Mouse (Mus musculus) 416B (cell line): ENCODE results near the gene Hcn1.

Source experiments
- DNase-seq: peaks from one replicate; pipeline ENCODE4 v3.0.0; 2011; ENCODE audit warnings: low read depth

The Hcn1 gene

DNA sequence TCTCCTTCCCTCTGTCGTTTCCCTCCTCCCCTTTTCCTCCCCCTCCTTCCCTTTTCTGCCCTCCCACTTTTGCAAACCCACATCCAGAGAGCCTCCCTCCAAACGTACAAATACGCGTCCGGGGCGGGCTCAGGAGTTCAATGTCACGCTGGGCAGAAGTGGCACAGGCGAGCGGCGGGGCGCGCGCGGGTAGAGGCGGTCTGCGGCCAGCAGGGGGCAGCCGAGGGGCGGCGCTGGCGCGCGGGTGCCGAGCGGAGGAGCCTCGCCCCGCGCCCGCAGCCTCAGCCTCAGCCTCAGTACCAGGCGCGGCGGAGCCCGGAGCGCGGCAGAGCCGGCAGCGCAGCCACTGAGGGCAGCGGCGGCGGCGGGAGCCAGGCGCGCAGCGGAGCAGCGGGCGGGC is at the start of gene Hcn1:
Gene Hcn1, plus strand, starts transcription at position 140 of the 400 bp plus-strand sequence.
- no peak for DNase-seq

DNA sequence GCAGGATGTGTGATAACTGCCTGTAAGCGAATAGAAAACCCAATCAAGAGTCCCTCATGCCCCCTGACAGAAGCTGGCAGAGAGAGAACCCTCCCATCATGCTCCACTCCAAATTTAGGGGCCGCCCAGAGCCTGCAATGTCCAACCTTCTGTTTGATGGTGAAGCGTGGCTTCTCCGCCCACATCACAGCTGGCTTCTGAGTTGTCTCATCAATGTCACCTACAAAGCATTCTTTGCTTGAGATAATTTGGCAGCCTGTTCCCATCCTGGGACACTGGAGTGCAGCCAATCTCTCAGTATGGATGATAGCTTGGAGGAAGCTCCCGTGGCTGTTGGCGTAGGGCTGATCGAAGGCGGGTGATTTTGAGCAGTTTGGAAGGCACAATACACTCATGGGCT is 34.9 kb upstream of the Hcn1 start:
- DNase-seq = no peak

DNA sequence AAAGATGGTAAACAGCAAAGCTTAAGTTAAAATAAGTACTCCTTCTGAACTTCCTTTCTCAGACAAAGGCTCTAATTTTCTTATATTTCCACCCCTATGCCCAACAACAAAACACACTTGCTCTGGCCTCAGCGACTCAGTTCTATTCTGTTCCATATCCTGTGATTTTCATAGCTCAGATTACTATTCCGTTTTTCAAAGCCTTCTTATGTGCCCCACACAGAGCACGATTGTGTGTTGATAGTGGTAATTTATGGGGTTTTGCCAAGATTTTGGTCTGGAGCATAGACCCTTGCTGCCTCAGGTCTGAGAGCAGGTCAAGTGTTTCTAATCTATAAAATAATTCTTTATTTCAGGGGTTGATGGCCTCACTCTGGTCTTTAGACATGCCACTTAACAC is 30.4 kb upstream of the Hcn1 start:
- DNase-seq = no peak

DNA sequence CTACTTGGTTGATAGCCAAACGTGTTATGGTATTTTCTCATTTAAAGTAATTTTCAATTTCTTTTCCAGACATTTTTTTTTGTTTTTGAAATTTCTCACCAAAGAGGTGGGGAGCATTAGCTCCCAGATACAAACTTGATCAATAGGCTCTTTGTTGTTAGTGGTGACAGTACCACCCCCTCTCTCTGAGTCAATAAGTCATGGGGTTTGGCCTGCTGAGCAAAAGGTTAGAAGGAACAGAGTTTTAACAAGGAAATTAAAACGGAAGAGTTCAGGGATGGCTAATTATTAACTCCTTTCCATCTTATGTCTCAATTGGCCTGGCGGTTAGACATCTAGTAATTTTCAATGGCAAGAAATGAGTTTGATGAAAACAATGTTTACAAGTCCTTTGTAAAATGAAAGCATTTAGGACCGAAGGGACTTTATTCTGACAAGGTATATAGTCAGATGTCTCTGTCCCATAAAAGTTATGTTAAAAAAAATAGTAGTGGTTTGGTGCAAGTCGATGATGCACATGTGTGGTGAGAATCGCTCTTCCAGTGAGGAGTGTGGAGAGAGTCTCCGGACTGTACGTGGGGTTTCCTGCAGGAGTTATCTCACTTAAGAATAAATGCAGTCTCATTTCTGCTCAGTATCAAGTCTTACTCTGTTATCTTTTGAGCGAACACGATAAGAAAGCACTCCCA is 7.5 kb upstream of the Hcn1 start:
- DNase-seq = no peak

DNA sequence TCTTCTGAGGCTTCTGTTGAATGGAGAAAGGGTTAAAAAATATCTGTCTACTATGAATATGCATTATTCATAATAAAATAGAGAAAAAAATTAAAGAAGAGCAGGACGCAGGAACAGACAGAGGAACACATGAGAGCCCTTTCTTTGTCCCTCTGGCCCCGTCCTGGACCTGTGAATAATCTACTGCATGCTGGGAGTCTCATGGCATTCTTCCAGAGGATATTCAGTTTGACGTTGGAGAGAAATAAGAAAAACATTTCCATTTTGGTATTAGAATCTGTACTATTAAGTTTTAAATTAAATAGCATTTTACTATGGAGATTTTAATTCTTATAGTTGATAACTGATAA is 7.0 kb upstream of the Hcn1 start:
- DNase-seq = no peak

DNA sequence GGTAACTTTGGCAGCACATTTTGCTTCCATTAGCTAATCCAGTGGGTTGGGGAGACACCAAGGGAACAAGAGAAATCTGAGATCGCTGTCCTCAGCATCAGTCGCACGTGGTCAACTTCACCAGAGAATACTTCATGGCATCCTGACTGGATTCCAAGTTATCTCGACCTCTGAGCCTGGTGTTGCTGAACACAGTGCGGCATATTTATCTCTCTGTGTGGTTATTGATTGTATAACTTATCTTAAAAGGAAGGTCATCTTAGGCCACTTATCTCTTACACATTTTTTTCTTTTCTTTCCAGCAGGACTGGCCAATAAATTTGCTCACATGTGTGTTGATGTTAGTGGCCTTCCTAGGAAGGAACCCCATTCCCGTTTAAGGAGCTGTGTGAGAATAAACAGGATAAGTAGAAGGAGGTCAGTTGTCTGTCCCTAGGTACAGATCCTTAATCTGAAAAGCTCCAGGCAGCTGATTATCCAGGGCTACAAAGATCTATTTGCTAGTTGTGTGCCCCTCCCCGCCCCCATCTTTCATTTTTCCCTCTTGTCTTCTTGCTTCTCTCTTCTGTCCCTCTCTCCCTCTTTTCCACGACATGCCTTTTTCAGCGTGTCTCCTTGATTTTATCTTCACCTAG is 672 bp upstream of the Hcn1 start:
- DNase-seq = no peak

DNA sequence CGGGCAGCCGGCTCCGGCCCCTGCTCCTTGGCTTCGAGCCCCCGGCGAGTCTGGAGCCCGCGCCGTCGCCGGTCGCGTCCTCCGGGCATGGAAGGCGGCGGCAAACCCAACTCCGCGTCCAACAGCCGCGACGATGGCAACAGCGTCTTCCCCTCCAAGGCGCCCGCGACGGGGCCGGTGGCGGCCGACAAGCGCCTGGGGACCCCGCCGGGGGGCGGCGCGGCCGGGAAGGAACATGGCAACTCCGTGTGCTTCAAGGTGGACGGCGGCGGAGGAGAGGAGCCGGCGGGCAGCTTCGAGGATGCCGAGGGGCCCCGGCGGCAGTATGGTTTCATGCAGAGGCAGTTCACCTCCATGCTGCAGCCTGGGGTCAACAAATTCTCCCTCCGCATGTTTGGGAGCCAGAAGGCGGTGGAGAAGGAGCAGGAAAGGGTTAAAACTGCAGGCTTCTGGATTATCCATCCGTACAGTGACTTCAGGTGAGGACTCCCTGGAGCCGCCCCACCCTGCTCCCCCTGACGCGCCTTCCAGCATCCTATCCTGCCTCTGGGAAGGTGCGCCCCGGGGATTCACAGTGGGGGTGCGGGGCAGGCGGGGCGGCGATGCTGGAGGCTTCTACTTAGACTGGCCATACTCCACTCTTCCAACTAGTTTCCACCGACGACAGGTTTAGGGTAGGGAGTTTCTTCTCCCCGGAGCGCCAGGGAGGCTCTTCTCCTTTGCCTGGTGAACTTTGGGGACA is 668 bp downstream of the Hcn1 start:
- no peak for DNase-seq

DNA sequence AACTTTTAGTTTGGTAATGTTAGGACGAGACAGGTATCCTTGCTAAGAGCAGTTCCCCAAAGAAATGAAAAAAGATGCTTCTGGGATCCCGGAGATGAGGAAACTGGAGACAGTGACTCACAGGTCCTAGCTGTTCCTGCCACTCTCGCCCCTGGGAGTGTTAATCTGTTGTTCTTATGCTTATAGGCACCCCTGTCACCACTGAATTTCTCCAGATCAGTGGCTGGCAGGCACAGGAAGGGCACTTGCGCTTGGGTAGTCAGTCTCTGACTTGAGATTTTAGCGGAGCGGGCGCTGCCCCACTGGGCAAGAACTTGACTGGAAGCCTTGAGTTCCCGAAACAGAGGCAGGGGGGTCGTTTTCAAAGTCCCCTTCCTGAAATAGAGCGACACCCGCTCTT is 1.3 kb downstream of the Hcn1 start:
- DNase-seq = no peak

DNA sequence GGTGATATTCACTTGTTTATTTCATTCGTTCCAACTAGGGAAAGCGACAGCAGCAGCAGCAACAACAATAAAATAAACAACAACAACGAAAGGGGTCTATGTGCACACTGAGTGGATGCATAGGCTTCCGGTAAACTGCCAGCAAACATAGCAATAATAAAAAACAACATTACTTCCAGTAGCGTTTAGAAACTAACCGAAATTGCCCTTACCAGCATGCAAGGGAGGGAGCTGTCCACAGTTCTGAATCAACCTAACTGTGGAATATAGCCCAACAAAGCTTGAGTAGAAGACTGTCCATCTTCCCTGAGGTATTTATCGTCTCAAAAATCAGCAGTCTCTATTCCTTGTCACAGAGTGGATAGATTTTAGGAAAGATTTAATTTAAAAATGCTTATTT is 2.0 kb downstream of the Hcn1 start:
- DNase-seq = peak; percentile 21

DNA sequence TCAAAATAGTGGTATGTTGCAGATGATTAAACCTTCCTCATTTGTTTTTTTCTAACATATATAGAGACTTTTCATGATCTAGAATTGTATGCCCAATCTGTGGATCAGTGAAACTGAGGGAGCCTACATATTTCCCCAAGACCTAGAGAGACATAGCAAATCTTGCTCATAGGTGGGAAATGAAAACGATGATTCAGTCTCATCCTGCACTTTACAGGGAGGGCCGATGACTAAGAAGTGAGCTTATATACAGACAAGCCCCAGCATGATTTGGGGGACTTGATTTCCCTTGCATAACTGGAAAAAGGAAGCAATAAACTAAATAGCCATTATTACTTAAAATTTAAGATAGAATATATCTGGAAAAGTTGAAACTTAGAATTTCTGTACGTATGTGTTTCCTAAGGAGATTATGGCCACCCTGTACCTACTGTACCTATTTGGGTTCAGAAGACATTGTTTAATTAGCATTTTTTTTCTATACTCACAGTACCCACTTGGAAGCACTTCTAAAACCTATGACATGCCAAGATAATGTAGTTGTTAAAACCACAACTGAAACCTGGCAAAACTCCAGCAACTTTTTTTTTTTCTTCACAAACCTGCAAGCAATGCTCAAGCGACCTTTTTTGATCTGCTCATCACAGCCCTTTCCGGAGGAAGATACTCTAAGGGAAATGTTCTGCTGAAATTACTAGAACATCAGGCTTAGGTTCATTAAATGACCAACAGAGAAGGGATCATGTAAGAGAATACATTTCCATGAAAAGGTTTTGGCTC is 3.0 kb downstream of the Hcn1 start:
- DNase-seq = peak; percentile 5

DNA sequence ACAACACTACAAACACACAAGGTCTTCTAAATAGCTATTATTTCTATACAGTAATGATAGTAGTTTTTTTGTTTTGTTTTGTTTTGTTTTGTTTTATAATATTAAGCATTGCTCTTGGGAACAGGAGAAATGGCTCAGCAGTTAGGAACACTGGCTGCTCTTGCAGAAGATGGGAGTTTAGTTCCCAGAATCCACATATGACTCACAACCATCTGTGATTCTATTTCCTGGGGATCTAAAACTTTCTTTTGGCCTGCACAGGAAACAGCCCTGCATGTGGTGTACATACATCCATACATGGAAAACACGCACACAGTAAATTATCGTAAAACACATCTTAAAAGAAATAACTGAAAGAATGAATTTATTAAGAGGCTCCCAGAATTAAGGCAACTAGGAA is 9.8 kb downstream of the Hcn1 start:
- no peak for DNase-seq

DNA sequence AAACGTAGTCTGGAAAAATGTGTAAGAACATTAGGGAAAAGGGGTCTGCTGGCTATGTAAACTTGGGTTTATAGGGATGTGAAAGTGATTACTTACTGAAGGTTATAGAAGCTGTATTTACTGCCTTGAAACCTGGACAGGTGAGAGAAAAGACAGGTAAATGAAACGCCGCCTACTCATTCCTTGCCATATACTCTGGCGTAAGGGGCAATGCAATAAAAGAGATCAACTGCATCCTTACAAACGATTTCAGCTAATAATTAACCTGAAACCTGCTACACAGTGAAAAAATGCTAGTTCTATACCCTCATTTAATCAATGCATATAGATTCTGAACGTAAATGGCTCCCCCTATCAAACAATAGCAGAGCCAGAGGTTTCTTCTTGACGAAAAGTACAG is 17.4 kb downstream of the Hcn1 start:
- no peak for DNase-seq

DNA sequence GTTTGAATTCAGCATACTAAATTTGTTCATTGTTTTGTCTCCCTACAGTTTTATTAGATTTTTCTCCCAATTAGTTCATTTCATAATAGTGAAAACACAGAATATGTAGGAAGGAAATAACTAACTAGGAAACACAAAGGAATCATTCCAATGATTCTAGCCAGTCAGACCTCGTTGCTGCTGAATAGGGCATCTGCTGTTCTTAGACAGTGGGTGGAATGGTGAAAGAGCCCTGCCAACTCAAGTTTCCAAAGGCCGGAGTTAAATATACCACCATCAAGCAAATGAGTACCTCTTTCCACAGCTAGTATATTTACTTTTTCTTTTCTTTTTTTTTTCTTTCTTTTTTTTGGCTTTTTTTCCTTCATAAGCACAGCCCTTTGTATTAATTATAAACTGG is 55.4 kb downstream of the Hcn1 start:
- DNase-seq = no peak

DNA sequence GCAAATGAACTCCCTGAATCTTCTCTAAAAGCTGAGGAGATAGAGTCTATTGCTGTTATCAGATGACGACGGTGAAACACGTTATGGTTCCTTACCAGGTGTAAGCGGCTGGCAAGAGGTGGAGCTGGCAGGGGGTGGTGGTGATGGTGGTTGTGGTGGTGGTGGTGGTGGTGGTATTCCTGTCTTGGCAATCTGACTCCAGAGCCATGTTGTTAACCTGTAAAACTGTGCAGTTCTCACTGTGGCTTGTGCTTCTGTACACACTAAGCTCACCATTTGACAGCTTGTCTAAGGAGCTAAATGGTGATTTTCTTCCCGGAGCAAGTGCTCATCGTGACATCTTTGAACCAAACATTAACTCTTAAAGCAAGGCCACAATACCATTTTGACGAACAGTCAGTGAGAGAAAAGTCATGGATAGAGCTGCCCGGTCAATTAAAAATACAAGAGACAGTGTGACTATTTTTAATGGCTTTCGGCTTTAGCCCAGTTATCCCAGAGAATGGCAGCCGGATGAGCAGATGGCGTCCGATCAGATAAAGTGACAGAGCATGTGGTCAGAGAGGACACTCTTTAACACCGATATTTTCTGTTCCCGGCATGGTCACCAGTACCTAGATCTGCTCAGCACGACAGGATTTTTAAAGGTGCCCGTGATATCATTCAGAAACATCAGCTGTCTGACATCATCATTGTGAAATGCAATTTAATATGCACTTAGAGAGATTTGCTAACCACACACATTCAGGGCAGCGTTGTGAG is 56.5 kb downstream of the Hcn1 start:
- no peak for DNase-seq

DNA sequence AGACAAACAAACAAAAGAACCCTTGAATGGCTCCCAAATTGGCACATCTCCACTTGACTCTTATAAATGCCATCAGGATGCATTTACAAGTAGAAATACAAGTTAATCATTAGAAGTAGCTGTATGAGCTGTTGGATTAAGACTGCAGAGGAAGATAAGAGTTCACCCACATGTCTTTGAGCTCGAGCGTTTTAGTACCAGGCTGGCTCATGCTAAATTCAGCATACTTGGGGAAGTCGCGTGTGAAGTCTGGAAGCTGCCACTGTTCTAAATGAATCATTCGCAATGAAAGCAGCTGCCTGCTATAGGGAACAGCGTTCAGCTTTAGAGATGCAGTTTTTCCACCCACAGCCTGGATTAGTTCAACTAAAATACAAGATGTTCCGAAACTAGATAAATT is 57.4 kb downstream of the Hcn1 start:
- DNase-seq = no peak

DNA sequence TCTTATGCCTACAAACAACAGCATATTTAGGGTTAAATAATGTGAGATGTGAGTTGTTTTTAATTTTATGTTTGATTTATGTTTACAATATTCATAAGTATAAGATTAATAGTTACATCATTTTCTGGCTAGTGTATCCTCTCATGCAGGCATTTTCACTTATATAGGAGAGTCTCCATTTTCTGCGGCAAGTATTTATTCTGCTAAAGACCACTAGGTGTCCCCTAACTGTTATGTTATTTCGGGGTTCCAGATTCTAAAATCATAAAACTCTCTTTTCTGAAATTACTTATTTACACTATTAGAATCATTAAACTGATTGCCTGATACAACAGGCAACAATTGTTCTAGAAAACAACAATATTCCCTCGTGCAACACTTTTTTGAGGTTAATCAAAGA is 60.5 kb downstream of the Hcn1 start:
- peak; percentile 26 for DNase-seq

DNA sequence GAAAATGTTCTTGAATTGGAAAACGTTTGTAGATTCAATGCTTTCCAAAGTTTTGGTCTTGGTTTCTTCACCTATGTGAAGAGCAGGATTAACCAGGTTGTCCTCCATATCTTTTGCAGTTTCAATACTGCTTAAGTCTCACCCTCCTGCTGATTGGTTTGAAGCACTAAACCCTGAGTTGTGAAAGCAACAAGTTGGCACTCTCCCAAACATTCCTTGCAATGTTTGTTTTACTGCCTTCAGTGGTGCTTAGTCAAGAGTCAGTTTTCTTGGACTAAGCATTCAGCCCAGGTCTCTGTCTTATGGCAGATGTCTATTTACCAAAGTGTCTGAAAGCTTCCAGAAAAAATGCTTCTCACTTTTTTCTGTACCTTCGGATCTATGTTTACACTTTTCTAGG is 67.2 kb downstream of the Hcn1 start:
- DNase-seq = peak; percentile 10

DNA sequence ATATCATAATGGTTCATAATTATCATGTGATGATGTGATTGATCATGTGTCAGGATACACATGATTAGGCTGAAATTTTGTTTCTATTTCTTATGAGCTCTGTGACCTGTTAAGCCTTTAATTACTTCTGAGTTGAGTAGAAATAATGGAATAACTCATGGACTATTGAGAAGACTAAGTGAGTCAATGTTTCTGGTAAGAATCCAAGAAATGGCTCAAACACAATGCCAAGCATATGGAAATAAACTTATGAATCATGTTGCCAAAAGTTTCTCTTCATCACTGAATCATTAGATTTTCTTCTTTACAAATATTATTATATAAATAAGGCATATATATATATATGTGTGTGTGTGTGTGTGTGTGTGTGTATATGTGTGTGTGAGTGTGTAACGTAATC is 69.7 kb downstream of the Hcn1 start:
- no peak for DNase-seq

DNA sequence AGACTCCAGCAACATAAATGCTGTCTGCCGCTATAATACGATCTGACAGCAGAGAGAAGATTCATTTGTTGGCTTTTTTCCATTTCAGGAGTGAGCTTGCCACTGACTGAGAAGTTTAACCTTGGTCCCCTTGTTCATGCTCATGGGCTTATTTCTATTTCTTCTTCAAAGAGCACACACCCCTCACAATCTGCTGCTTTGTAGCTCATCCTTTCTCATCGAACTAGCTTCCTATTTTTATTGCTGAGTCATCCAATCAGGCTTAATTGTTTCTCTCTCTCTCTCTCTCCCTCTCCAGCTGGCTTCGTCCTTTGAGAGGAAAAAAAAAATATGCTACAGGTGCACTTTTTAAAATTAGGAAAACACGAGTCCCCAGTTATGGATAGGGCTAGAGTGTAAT is 74.3 kb downstream of the Hcn1 start:
- no peak for DNase-seq

DNA sequence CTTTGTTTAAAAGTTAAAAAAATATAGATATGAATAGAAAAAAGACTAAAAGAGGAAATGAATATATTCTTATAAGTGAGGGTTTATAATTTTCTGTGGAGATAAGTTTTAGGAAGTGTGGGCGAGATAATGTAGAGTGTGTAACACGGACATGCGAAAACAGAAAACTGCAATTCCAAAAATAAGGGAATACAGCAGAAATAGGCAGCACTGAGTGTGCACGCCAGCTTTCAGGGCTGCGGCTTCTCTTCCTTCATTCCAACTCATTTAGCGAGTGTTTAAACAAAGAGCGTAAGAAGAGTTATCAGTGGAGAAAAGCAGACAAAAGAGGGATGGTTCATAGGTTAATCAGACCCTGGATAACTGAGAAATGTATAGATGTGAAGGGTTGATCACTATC is 85.5 kb downstream of the Hcn1 start:
- DNase-seq = no peak

DNA sequence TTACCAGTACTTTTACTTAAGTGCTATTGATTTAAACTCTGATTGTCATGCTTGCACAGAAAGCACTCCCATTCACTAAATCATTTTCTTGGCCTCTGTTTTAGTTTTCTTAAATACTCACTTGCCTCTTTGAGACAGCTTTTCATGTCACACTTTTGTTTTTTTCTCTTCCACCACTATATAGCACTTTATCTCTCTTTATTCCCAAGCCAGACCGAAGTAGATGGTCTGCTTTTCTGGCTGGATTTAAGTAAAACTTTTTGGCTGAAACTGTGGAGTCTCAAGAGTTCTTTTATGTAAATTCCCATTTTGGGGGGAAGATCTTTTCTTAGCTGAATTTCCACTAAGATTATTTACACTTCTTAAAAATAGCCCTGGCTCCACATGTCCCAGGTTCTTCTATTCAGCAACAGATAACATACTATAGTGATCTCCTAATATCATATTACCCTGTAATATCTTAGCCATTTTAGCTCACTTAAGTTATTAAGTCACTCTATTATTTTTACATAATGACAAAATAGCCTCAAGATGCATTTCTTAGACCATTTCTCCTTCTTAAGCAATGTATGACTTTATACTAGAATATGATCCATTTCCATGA is 92.7 kb downstream of the Hcn1 start:
- DNase-seq = no peak

DNA sequence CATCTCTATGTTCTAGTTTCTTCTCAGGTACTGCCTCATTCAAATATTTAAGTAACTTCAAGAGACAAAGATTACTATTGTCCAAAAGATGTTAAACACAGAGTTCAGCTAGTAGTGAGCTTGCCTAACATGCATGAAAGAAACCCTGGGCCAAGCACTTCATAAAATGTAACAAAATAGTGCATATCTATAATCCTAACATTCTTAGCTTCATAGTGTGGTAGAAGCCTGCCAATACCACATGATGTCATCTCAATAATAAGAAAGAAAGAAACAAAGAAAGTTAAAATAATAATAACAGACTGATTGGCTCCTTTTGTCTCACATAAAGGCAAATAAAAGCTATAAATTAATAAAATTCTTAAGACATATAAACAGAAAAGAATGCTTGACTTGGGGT is 103.5 kb downstream of the Hcn1 start:
- DNase-seq = no peak
